Mouse (Mus musculus) stomach, embryonic 16.5 days (tissue): ENCODE measurements at regions not wholly inside any gene's neighbourhood (a gene's known extent, or its start where the extent isn't known, plus 50 kb on each side); places are given as distances from the start of the nearest gene placed in this dataset.

Experiments
- ATAC-seq: fragments of 200-750 bp; cut with Nextera tagmentation; 2 replicates; pipeline ENCODE4 v1.8.0; 2017; ENCODE audit warnings: moderate number of reproducible peaks, moderate TSS enrichment; ENCODE audit not compliant: insufficient read depth, low FRiP score
- H3K27ac ChIP-seq: fragments of 300-500 bp; sonication (generic); 2 replicates; pipeline ENCODE4 v1.5.1; 2014; ENCODE audit warnings: low read length
- H3K27me3 ChIP-seq: fragments of 300-500 bp; sonication (generic); 2 replicates; pipeline ENCODE4 v1.6.1; 2014; ENCODE audit warnings: low read length, control low read depth, mixed read lengths; ENCODE audit not compliant: control insufficient read depth, insufficient read depth
- H3K36me3 ChIP-seq: fragments of 300-500 bp; sonication (generic); 2 replicates; pipeline ENCODE4 v1.6.1; 2014; ENCODE audit warnings: low read length; ENCODE audit not compliant: control insufficient read depth, insufficient read depth
- H3K4me1 ChIP-seq: fragments of 300-500 bp; sonication (generic); 2 replicates; pipeline ENCODE4 v1.6.1; 2014; ENCODE audit warnings: low read length, control low read depth, mixed read lengths; ENCODE audit not compliant: control insufficient read depth, insufficient read depth
- H3K4me2 ChIP-seq: fragments of 300-500 bp; sonication (generic); 2 replicates; pipeline ENCODE4 v1.6.1; 2014; ENCODE audit warnings: low read depth, low read length, mixed read lengths
- H3K4me3 ChIP-seq: fragments of 300-500 bp; sonication (generic); replicated peaks from 2 replicates; pipeline ENCODE4 v1.5.1; 2014; ENCODE audit warnings: mild to moderate bottlenecking, low read length
- H3K9ac ChIP-seq: fragments of 300-500 bp; sonication (generic); 2 replicates; pipeline ENCODE4 v1.6.1; 2014; ENCODE audit warnings: low read length
- H3K9me3 ChIP-seq: fragments of 300-500 bp; sonication (generic); replicated peaks from 2 replicates; pipeline ENCODE4 v1.6.1; 2016; ENCODE audit warnings: low read length, control low read depth; ENCODE audit not compliant: control insufficient read depth
- WGBS: fragments of 180-500 bp; shearing (Covaris S2); extraction: QIAGEN DNeasy Blood & Tissue Kit; methylation state at CpG from one replicate; pipeline ENCODE4 v1.1.7; 2014; 5-methylcytosine and 5-hydroxymethylcytosine counted together

- H3K27ac ChIP-seq = no peak overlapping the region
- no peak overlapping the region for H3K4me3 ChIP-seq
- H3K9me3 ChIP-seq = no peaks in the 10 kb centered on the region
- no peaks in the 10 kb centered on the region for H3K27me3 ChIP-seq
- H3K36me3 ChIP-seq = no peaks in the 10 kb centered on the region
- 73% methylated on average over 10 of the region's 10 CpGs for WGBS
- no peaks in the 10 kb centered on the region for H3K4me1 ChIP-seq
- H3K4me2 ChIP-seq = no peak overlapping the region
- H3K9ac ChIP-seq = no peak overlapping the region
- ATAC-seq = no peak
These were observed 155.4 kb downstream of the Unc5cl start for GRCm38 (mm10) chr17:48610107-48610506.

- no peak overlapping the region for H3K27ac ChIP-seq
- H3K4me3 ChIP-seq = no peak overlapping the region
- no peak overlapping the region for H3K4me2 ChIP-seq
- no peaks in the 10 kb centered on the region for H3K9me3 ChIP-seq
- 67% methylated on average over 8 of the region's 8 CpGs for WGBS
- H3K36me3 ChIP-seq = no peaks in the 10 kb centered on the region
- H3K4me1 ChIP-seq = no peaks in the 10 kb centered on the region
- H3K9ac ChIP-seq = no peak overlapping the region
- ATAC-seq = no peak
- H3K27me3 ChIP-seq = no peaks in the 10 kb centered on the region
These were observed 156.1 kb downstream of the Unc5cl start for GRCm38 (mm10) chr17:48610806-48611205.

GRCm38 (mm10) chr17:48613491-48613890, 158.8 kb downstream of the Unc5cl start:
- Histone ChIP-seq H3K27me3 (no peaks in the 10 kb centered on the region), H3K4me3 (no peak overlapping the region), H3K4me1 (no peaks in the 10 kb centered on the region), H3K27ac (no peak overlapping the region), H3K36me3 (no peaks in the 10 kb centered on the region), H3K9ac (no peak overlapping the region), H3K4me2 (no peak overlapping the region), H3K9me3 (no peaks in the 10 kb centered on the region)
- ATAC-seq = no peak
- 86% methylated on average over 5 of the region's 5 CpGs for WGBS

- no peak overlapping the region for H3K4me3 ChIP-seq
- no peak for ATAC-seq
- H3K27me3 ChIP-seq = no peaks in the 10 kb centered on the region
- WGBS = 59% methylated on average over 3 of the region's 3 CpGs
- H3K9me3 ChIP-seq = no peaks in the 10 kb centered on the region
- no peak overlapping the region for H3K9ac ChIP-seq
- H3K4me2 ChIP-seq = no peak overlapping the region
- no peaks in the 10 kb centered on the region for H3K36me3 ChIP-seq
- no peak overlapping the region for H3K27ac ChIP-seq
- no peaks in the 10 kb centered on the region for H3K4me1 ChIP-seq
These were observed 160.5 kb downstream of the Unc5cl start for GRCm38 (mm10) chr17:48615248-48615647.

GRCm38 (mm10) chr17:48616205-48616604, 161.5 kb downstream of the Unc5cl start:
- H3K9me3 ChIP-seq = no peaks in the 10 kb centered on the region
- WGBS = 30% methylated on average over 4 of the region's 4 CpGs
- no peaks in the 10 kb centered on the region for H3K27me3 ChIP-seq
- no peak overlapping the region for H3K4me3 ChIP-seq
- no peak overlapping the region for H3K27ac ChIP-seq
- H3K36me3 ChIP-seq = no peaks in the 10 kb centered on the region
- ATAC-seq = no peak
- H3K4me1 ChIP-seq = no peaks in the 10 kb centered on the region
- H3K4me2 ChIP-seq = no peak overlapping the region
- no peak overlapping the region for H3K9ac ChIP-seq

- Histone ChIP-seq H3K9ac (no peak overlapping the region), H3K4me1 (no peaks in the 10 kb centered on the region), H3K9me3 (no peaks in the 10 kb centered on the region), H3K4me2 (no peak overlapping the region), H3K4me3 (no peak overlapping the region), H3K36me3 (no peaks in the 10 kb centered on the region), H3K27me3 (no peaks in the 10 kb centered on the region), H3K27ac (no peak overlapping the region)
- ATAC-seq = no peak
- 64% methylated on average over 2 of the region's 2 CpGs for WGBS
These were observed 166.2 kb downstream of the Unc5cl start for GRCm38 (mm10) chr17:48620896-48621295.

- no peaks in the 10 kb centered on the region for H3K27me3 ChIP-seq
- H3K27ac ChIP-seq = no peak overlapping the region
- H3K4me1 ChIP-seq = no peaks in the 10 kb centered on the region
- no peak overlapping the region for H3K4me2 ChIP-seq
- no peak overlapping the region for H3K4me3 ChIP-seq
- WGBS = 92% methylated on average over 11 of the region's 11 CpGs
- H3K36me3 ChIP-seq = no peaks in the 10 kb centered on the region
- no peaks in the 10 kb centered on the region for H3K9me3 ChIP-seq
- H3K9ac ChIP-seq = no peak overlapping the region
- ATAC-seq = no peak
These were observed 167.0 kb downstream of the Unc5cl start for GRCm38 (mm10) chr17:48621676-48622075.

- Histone ChIP-seq H3K4me2 (no peak overlapping the region), H3K27ac (no peak overlapping the region), H3K27me3 (no peaks in the 10 kb centered on the region), H3K9me3 (no peaks in the 10 kb centered on the region; the same call in 1 of the 2 replicates), H3K4me3 (no peak overlapping the region), H3K36me3 (no peaks in the 10 kb centered on the region), H3K4me1 (no peaks in the 10 kb centered on the region), H3K9ac (no peak overlapping the region)
- WGBS = 79% methylated on average over 14 of the region's 14 CpGs
- no peak for ATAC-seq
These were observed 170.2 kb downstream of the Unc5cl start for GRCm38 (mm10) chr17:48624937-48625336.

GRCm38 (mm10) chr17:48625971-48626370, 171.3 kb downstream of the Unc5cl start:
- Histone ChIP-seq H3K9ac (no peak overlapping the region), H3K9me3 (no peaks in the 10 kb centered on the region; the same call in 1 of the 2 replicates), H3K4me1 (no peaks in the 10 kb centered on the region), H3K27me3 (no peaks in the 10 kb centered on the region), H3K4me3 (no peak overlapping the region), H3K4me2 (no peak overlapping the region), H3K36me3 (no peaks in the 10 kb centered on the region), H3K27ac (no peak overlapping the region)
- ATAC-seq = no peak
- 85% methylated on average over 6 of the region's 6 CpGs for WGBS

GRCm38 (mm10) chr17:48639611-48640010, 184.9 kb downstream of the Unc5cl start:
- Histone ChIP-seq H3K4me3 (no peak overlapping the region), H3K27ac (no peak overlapping the region), H3K9ac (no peak overlapping the region), H3K36me3 (no peaks in the 10 kb centered on the region), H3K9me3 (no peaks in the 10 kb centered on the region), H3K4me1 (no peaks in the 10 kb centered on the region), H3K27me3 (no peaks in the 10 kb centered on the region), H3K4me2 (no peak overlapping the region)
- ATAC-seq = no peak
- 93% methylated on average over 12 of the region's 12 CpGs for WGBS
